Mouse (Mus musculus) CH12.LX (cell line): ENCODE measurements around the gene Rab11a. TPM values are rescaled to one million over a fixed set of nuclear protein-coding genes. Genes with fewer than 3 reads are reported as not detected.

Experiments
- DNase-seq: peaks from one replicate; pipeline ENCODE4 v3.0.0-alpha.2; 2013; ENCODE audit errors: extremely low read depth
- H3K27ac ChIP-seq: 2 replicates; pipeline ENCODE4 v1.5.1; 2012; ENCODE audit warnings: low read depth, mild to moderate bottlenecking, control low read depth, moderate library complexity; ENCODE audit not compliant: insufficient read depth
- H3K27me3 ChIP-seq: replicated peaks from 2 replicates; pipeline ENCODE3; 2012; ENCODE audit warnings: inconsistent platforms
- H3K36me3 ChIP-seq, 2 experiments: replicated peaks in 1 of 2; 2 replicates each; pipeline versions ENCODE3 to v1.6.1; 2012; ENCODE audit warnings: inconsistent platforms in 1 of 2, low read length in 1 of 2, mild to moderate bottlenecking in 1 of 2, mixed read lengths in 1 of 2, moderate library complexity in 1 of 2; ENCODE audit not compliant: control insufficient read depth in 1 of 2, insufficient read depth in 1 of 2
- H3K4me1 ChIP-seq, 2 experiments: 2 replicates each; pipeline ENCODE4 v1.6.1; 2012; ENCODE audit warnings: inconsistent platforms in 1 of 2, moderate library complexity in 1 of 2; ENCODE audit not compliant: insufficient read depth in 2 of 2, control insufficient read depth in 1 of 2
- H3K4me2 ChIP-seq: 2 replicates; pipeline ENCODE4 v1.6.1; 2012; ENCODE audit warnings: low read depth, mild to moderate bottlenecking, control low read depth; ENCODE audit not compliant: poor library complexity, insufficient read depth, severe bottlenecking
- H3K4me3 ChIP-seq, 3 experiments: fragments of 150-350 bp in 1 of 3; sonication (generic) in 1 of 3; replicated peaks in 1 of 3; 2 replicates each; pipeline versions ENCODE3 to v1.5.1; 2011 to 2012; ENCODE audit warnings: low read depth in 2 of 3, low read length in 2 of 3, mild to moderate bottlenecking in 2 of 3, moderate library complexity in 2 of 3, control low read depth in 1 of 3, improper control_type of control experiment in 1 of 3, inconsistent platforms in 1 of 3, mixed read lengths in 1 of 3; ENCODE audit not compliant: poor library complexity in 1 of 3
- H3K79me2 ChIP-seq: replicated peaks from 2 replicates; pipeline ENCODE4 v1.6.1; 2012; ENCODE audit warnings: mild to moderate bottlenecking, moderate library complexity; ENCODE audit not compliant: control insufficient read depth, poor library complexity, insufficient read depth, severe bottlenecking; ENCODE audit errors: extremely low read depth
- H3K9ac ChIP-seq: 2 replicates; pipeline ENCODE4 v1.6.1; 2012; ENCODE audit warnings: low read depth, mild to moderate bottlenecking, control low read depth, moderate library complexity; ENCODE audit not compliant: insufficient read depth
- H3K9me3 ChIP-seq: replicated peaks from 2 replicates; pipeline ENCODE3; 2012; ENCODE audit warnings: low read length, inconsistent platforms, mixed read lengths
- CHD1 ChIP-seq: IDR thresholded peaks from 2 replicates; pipeline ENCODE4 v1.6.1; 2012; ENCODE audit warnings: low read depth, low read length, improper control_type of control experiment, inconsistent platforms
- CTCF ChIP-seq, 2 experiments: IDR thresholded peaks in 1 of 2; conservative IDR thresholded peaks in 1 of 2; 2 replicates each; pipeline ENCODE4 v1.5.1; 2011 to 2012; ENCODE audit warnings: low read depth in 2 of 2, low read length in 2 of 2, improper control_type of control experiment in 1 of 2, inconsistent platforms in 1 of 2, mild to moderate bottlenecking in 1 of 2, moderate library complexity in 1 of 2
- E2F4 ChIP-seq: IDR thresholded peaks from 2 replicates; pipeline ENCODE4 v1.6.1; 2011; ENCODE audit warnings: low read depth, low read length, improper control_type of control experiment; ENCODE audit not compliant: insufficient replicate concordance
- ELF1 ChIP-seq: IDR thresholded peaks from 2 replicates; pipeline ENCODE4 v1.6.1; 2014; ENCODE audit warnings: low read depth, mild to moderate bottlenecking, inconsistent platforms, low read length, improper control_type of control experiment
- ETS1 ChIP-seq: conservative IDR thresholded peaks from 2 replicates; pipeline ENCODE4 v1.6.1; 2012; ENCODE audit warnings: low read depth, mild to moderate bottlenecking, inconsistent platforms, low read length, improper control_type of control experiment, moderate library complexity
- HCFC1 ChIP-seq: IDR thresholded peaks from 2 replicates; pipeline ENCODE4 v1.6.1; 2012; ENCODE audit warnings: low read depth, mild to moderate bottlenecking, inconsistent platforms, low read length, improper control_type of control experiment
- MAX ChIP-seq: IDR thresholded peaks from 2 replicates; pipeline ENCODE4 v1.6.1; 2011; ENCODE audit warnings: low read length, improper control_type of control experiment
- MYC ChIP-seq: IDR thresholded peaks from 2 replicates; pipeline ENCODE4 v1.6.1; 2011; ENCODE audit warnings: low read depth, mild to moderate bottlenecking, improper control_type of control experiment, low read length
- RAD21 ChIP-seq: IDR thresholded peaks from 2 replicates; pipeline ENCODE4 v1.6.1; 2011; ENCODE audit warnings: low read depth, mild to moderate bottlenecking, low read length, improper control_type of control experiment, moderate library complexity
- RCOR1 ChIP-seq: conservative IDR thresholded peaks from 2 replicates; pipeline ENCODE4 v1.6.1; 2012; ENCODE audit warnings: low read depth, mild to moderate bottlenecking, inconsistent platforms, low read length, improper control_type of control experiment
- SMC3 ChIP-seq: IDR thresholded peaks from 2 replicates; pipeline ENCODE4 v1.6.1; 2011; ENCODE audit warnings: low read depth, low read length, improper control_type of control experiment
- TBP ChIP-seq: conservative IDR thresholded peaks from 2 replicates; pipeline ENCODE4 v1.6.1; 2011; ENCODE audit warnings: low read depth, low read length, improper control_type of control experiment
- TCF12 ChIP-seq: IDR thresholded peaks from 2 replicates; pipeline ENCODE4 v1.6.1; 2014; ENCODE audit warnings: low read depth, mild to moderate bottlenecking, inconsistent platforms, low read length, improper control_type of control experiment
- USF2 ChIP-seq: conservative IDR thresholded peaks from 2 replicates; pipeline ENCODE4 v1.6.1; 2011; ENCODE audit warnings: low read depth, low read length, improper control_type of control experiment
- ZC3H11A ChIP-seq: IDR thresholded peaks from 2 replicates; pipeline ENCODE4 v1.6.1; 2012; ENCODE audit warnings: low read depth, mild to moderate bottlenecking, inconsistent platforms, low read length, improper control_type of control experiment
- ZNF384 ChIP-seq: IDR thresholded peaks from 2 replicates; pipeline ENCODE4 v1.6.1; 2012; ENCODE audit warnings: low read depth, low read length, improper control_type of control experiment, inconsistent platforms
- dilution Hi-C: fragments of 300-500 bp; cut with MboI; formaldehyde crosslinking; loops from 2 replicates; pipeline ENCODE4 v1.14.3; 2020; ENCODE audit warnings: low sequenced_read_pairs; ENCODE audit not compliant: extremely low pct_unique_long_range_greater_than_20kb, extremely low pct_ligation_motif_present
- in situ Hi-C: fragments of 300-500 bp; cut with MboI; formaldehyde crosslinking; loops from 3 replicates; pipeline ENCODE4 v1.14.3; 2019; ENCODE audit warnings: low sequenced_read_pairs, low pct_ligation_motif_present, low pct_unique_long_range_greater_than_20kb, mixed read lengths
- polyA plus RNA-seq: library from polyadenylated mRNA; unstranded; fragments of >175 nt; gene quantifications from 2 replicates; pipeline ENCODE4 v1.2.1, GENCODE M21; 2012; ENCODE audit warnings: low read depth; ENCODE audit not compliant: insufficient read length
- total RNA-seq, 2 experiments: library from RNA; depleted of rRNA; stranded (reverse); fragments of 300-350 nt in 1 of 2; fragments of >200 nt in 1 of 2; gene quantifications; 2 replicates each; pipeline ENCODE4 v1.2.3; 2012 to 2014

The Rab11a gene
- total and polyA plus RNA-seq, 3 experiments: 109 to 189 (median 168) TPM

DNA sequence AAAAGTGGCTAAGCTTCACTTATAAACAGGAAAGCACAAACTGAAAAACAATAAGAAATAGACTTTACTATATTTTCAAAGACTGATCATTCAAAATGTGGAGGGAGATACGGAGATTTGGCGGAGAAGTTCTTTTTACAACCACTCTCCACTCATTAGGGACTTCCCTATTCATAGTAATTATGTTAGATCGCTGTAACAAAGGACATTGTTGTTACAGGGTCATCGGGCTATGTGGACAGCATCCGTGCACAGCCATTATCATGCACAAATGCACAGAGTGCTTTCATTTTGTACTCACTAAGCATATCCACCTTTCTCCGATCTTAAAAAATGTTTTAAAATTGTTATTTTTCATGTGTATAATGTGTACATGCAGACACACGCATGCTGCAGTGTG, 46.0 kb upstream of the Rab11a start:
- Histone ChIP-seq H3K27me3 (no peaks in the 10 kb centered on the region), H3K36me3 (no peaks in the 10 kb centered on the region), H3K4me2 (no peak overlapping the region)
- dilution Hi-C loops: no loop called here
- no peak for TF ChIP-seq MYC
- TF ChIP-seq RCOR1: no peak
- TF ChIP-seq CTCF (conservative IDR thresholded peaks at IDR 0.05 in 1 of 2, IDR thresholded peaks at IDR 0.05 in 1 of 2; ENCODE audit: low read depth in 2 of 2, low read length in 2 of 2): no peak
- no peak for TF ChIP-seq ETS1
- no peak for TF ChIP-seq E2F4
- TF ChIP-seq, all 38 proteins: peak for 0
- Histone ChIP-seq H3K9ac (no peak overlapping the region), H3K27ac (no peak overlapping the region), H3K4me1 (peaks cover 20 to 57% of the 10 kb centered on the region in 2 experiments), H3K79me2 (no peaks in the 10 kb centered on the region), H3K9me3 (no peaks in the 10 kb centered on the region), H3K4me3 (no peak overlapping the region)
- no peak for DNase-seq
- in situ Hi-C loops: no loop called here

DNA sequence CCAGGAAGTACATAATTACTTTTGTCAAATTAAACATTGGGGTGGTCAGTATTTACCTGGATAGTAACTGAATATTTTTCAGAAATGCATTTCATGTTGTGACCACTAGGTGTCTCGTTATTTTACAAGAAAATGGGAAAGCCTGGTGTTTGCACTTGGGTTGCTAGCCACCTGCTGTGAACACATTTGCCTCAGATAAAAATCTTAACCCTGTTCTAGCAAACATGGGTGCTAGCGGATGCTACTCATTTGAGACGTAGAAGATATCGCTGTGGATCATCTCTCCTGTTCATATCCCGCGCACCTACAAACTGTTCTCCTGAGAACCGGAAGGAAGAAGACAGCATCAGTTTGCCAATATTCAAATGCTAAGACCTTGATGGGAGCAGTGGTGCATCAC, 42.1 kb upstream of the Rab11a start:
- peak; percentile 61 for DNase-seq
- in situ Hi-C loops: no loop called here
- Histone ChIP-seq H3K4me3 (peak overlapping the region in 2 of 3 experiments; percentile 9 to 54), H3K4me1 (peaks cover 13 to 35% of the 10 kb centered on the region in 2 experiments), H3K9ac (peak overlapping the region; percentile 62; the same call in 1 of the 2 replicates), H3K27ac (peak overlapping the region; percentile 72), H3K4me2 (peak overlapping the region; percentile 76), H3K36me3 (no peaks in the 10 kb centered on the region), H3K27me3 (no peaks in the 10 kb centered on the region), H3K79me2 (no peaks in the 10 kb centered on the region), H3K9me3 (no peaks in the 10 kb centered on the region)
- dilution Hi-C loops: no loop called here
- 0 out of 2 replicates have a peak, but pooled peaks have one; percentile 39 for TF ChIP-seq TBP
- peak; percentile 79 for TF ChIP-seq RAD21
- TF ChIP-seq CHD1: no peak
- no peak for TF ChIP-seq MAX
- peak; percentile 90 for TF ChIP-seq SMC3
- no peak for TF ChIP-seq USF2
- peak; percentile 45 to 85 for TF ChIP-seq CTCF (conservative IDR thresholded peaks at IDR 0.05 in 1 of 2, IDR thresholded peaks at IDR 0.05 in 1 of 2; ENCODE audit: low read depth in 2 of 2, low read length in 2 of 2)
- TF ChIP-seq ZC3H11A: peak; percentile 45; the same call in 1 of the 2 replicates
- TF ChIP-seq HCFC1: no peak
- TF ChIP-seq ZNF384: no peak
- TF ChIP-seq RCOR1: no peak
- no peak for TF ChIP-seq TCF12
- no peak for TF ChIP-seq ELF1
